Mouse (Mus musculus) CD4-positive naive resting alpha-beta T cell, adult 76 days (primary cell): ENCODE measurements around the gene Gja5. TPM values are rescaled to one million over a fixed set of nuclear protein-coding genes. Genes with fewer than 3 reads are reported as not detected.

ENCODE experiments used
- total RNA-seq: library from RNA; stranded (reverse); gene quantifications from one replicate; pipeline ENCODE4 v1.2.4, GENCODE M21; 2023

Gene Gja5
- total RNA-seq, result not detected

GRCm38 (mm10) chr3:96904393-96904792, at the start of gene Gja5:
Gene Gja5 (plus strand): TSS chr3:96904693.

DNA sequence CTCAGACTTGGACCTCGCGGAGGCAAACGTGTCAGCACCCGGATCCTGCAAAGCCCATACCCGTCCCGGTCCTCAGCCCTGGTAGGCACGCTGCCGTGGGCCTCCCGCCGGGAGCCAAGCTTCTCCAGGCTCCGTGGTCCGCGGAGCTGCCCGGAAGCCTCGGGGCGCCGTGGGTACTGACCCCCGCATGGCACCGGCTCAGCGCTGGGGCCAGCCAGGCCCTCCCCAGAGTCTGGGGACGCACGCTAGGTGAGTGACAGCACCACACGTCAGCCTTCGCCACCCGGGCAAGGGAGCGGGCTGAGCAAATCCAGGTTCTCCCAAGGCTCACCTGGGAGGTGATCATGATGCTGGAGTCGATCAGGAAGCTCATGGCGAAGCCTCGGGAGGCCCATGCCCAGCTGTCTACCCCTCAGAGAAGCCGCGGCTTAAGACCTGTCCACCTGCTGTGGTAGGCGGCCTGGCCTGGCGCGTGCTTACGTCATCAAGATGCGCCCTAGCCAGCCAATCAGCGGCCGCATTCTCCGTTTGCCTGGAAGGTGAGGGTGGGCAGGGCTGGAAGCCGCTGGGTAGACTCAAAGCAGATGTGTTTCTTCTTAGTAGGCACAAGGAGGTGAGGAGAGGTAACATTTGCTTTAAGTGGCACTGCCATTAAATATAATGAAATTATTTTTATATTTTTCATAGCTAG, 503 bp downstream of the Gja5 start, which contains the start of gene Gpr89:
Gene Gpr89 (minus strand): TSS at position 496 of the 691 bp plus-strand sequence.

DNA sequence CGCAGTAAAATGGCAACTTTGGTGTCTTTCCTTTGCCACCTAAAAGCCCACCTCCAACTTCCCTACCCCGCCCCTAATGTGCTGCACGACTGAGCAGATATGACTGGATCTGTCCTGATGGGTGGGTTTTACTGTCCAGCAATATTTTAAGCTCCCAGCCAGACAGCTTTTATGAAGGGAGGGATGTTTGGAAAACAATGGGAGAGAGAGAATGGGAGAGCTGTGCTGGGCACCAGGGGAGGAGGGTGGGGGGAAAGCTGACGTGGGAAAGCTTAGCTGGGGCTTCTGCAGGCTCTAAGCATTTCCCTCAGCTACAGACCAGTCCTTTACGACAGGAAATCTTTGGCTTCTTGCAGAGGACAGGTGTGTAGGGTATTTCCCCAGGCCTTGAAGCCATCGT, 21.4 kb downstream of the Gja5 start, which contains the start of gene Gja8:
Gene Gja8 (minus strand): TSS at position 101 of the 400 bp plus-strand sequence.

Other genes starting within 250 kb of the Gja5 start
- gene Ankrd35, start 234.6 kb upstream of the Gja5 start, total RNA-seq, result not detected
- gene Pias3, start 208.3 kb upstream of the Gja5 start, total RNA-seq, result 14.2 TPM
- gene Nudt17, start 196.1 kb upstream of the Gja5 start, total RNA-seq, result 0.97 TPM
- 58.2 TPM for gene Polr3c, start 177.1 kb upstream of the Gja5 start, total RNA-seq
- 48.9 TPM for gene Rnf115, start 177.0 kb upstream of the Gja5 start, total RNA-seq
- gene Pdzk1, start 75.4 kb upstream of the Gja5 start, total RNA-seq, result not detected
- gene Cd160, start 75.3 kb upstream of the Gja5 start, total RNA-seq, result 2.1 TPM
- gene Gpr89, start 653 bp downstream of the Gja5 start, total RNA-seq, result 23.9 TPM
- not detected for gene Gja8, start 21.3 kb downstream of the Gja5 start, total RNA-seq